Mouse (Mus musculus): Measurements from ENCODE around the gene Ccdc160. TPM values are rescaled to one million over a fixed set of nuclear protein-coding genes. Genes with fewer than 3 reads are reported as not detected.
A peak's percentile ranks its signal among the peaks of the same experiment; 100 is the strongest.

The Ccdc160 gene
- polyA plus RNA-seq, 1 experiment from 2014 or later: 2.4 TPM

DNA sequence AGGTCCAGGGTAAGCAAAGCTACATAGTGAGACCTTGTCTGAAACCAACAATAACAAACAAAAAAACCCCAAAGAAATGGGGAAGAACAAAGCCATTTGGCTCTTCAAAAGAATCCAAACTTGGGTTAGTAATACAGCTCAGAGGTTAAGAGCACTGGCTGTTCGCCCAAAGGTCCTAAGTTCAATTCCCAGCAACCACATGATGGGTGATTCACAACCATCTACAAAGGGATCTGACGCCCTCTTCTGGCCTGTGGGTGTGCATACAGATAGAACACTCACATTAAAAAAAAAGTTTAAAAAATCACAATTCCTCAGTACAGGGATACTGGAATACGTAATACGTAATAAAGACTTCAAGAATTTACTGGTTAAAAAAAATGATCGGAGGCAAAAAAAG is 13.3 kb upstream of the Ccdc160 start:
- Histone ChIP-seq H3K4me3 (no peak overlapping the region), H3K36me3 (no peaks in the 10 kb centered on the region), H3K27me3 (ENCODE audit: insufficient read depth, poor library complexity, severe bottlenecking) (no peaks in the 10 kb centered on the region), H3K9me3 (no peaks in the 10 kb centered on the region), H3K4me1 (no peaks in the 10 kb centered on the region), H3K27ac (no peak overlapping the region)
- no peak for DNase-seq (ENCODE audit: low spot score)
- 79% methylated on average over 5 of the region's 5 CpGs for WGBS

DNA sequence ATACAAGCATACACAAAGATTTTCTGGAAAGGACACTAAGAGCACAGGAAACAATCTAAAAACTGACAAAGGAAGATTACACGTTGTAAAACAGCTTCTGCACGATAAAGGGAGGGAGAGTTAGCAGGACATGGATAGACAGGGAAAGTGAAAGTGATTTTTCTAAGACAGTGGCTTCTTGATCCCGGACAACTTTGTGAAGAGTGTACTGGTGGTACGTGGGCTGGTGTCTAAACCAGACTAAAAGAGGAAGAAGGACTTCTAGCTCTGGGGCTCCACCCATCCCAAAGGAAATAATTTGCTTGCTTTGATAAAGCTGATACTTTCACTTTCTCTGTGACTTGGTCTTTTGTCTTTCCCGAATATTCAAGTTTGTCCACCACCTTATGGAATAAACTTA is 7.1 kb upstream of the Ccdc160 start:
- Histone ChIP-seq H3K9me3 (no peaks in the 10 kb centered on the region), H3K4me1 (no peaks in the 10 kb centered on the region), H3K36me3 (no peaks in the 10 kb centered on the region), H3K27me3 (ENCODE audit: insufficient read depth, poor library complexity, severe bottlenecking) (no peaks in the 10 kb centered on the region), H3K27ac (no peak overlapping the region), H3K4me3 (no peak overlapping the region)
- no peak for DNase-seq (ENCODE audit: low spot score)
- 66% methylated on average over 5 of the region's 5 CpGs for WGBS

DNA sequence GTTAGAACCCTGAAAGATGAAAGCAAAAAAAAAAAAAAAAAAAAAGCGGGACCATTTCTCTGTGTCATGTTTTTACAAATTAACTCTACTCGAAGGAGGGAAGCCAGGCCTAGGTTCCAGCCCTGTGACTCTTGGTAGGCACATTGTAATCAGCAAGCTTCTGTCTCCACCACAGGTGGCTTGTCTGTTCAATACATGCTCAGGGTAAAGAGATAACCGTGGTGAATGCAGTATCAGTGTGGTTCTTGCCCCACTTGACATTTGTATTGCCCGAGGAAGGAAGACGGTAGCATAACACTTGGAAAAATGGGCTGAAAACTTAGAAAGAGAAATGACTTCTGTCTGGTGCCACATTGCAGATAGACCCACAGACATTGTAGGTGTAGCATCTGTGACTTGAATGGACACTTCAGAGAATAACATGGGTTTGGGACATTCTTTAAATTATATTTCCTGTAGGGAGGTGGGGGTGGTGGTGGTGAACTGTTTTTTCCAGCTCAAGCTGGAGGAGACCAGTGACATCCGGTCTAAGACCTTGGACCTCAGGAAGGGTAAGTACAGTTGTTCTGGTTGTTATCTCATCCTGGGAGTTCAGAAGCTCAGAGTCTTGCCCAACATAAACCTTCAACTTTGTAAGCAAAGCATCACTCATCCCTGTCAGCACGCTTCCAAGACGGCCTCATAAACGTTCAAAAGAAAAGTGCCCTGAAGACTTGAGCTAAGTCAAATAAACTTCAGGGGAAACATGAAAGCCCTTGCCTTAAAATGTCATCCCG is 1.1 kb downstream of the Ccdc160 start:
- 38% methylated on average over 10 of the region's 10 CpGs for WGBS
- H3K4me3 ChIP-seq: no peak overlapping the region

DNA sequence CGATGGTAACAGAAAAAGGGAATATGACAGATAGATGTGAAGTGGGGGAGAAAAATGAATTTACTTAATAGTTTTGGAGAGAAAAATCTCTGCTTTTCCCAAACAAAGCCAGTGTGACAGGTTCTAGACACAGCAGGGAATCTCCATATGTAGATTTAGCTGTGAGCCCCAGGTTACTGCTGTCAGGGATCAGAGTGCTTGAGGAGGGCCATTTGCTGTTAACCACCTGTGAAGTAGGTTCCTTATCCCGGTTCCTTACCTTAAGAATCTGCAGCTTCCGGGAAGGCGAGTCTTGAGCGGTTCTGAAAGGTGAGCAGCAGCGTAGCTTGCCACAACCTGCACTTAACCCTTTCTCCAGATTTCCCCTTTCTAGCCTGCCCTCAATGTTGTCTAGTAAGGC is 1.9 kb downstream of the Ccdc160 start:
- no peak for DNase-seq (ENCODE audit: low spot score)
- Histone ChIP-seq H3K9me3 (no peaks in the 10 kb centered on the region), H3K4me3 (no peak overlapping the region), H3K4me1 (0 out of 2 replicates have a peak, but pooled peaks cover 8% of the 10 kb centered on the region), H3K36me3 (no peaks in the 10 kb centered on the region), H3K27ac (no peak overlapping the region), H3K27me3 (ENCODE audit: insufficient read depth, poor library complexity, severe bottlenecking) (no peaks in the 10 kb centered on the region)
- 36% methylated on average over 6 of the region's 6 CpGs for WGBS

More for the DNA sequence above, 1.1 kb downstream of the Ccdc160 start:
- DNase-seq (ENCODE audit: low spot score): no peak
- Histone ChIP-seq H3K4me1 (0 out of 2 replicates have a peak, but pooled peaks cover 8% of the 10 kb centered on the region), H3K9me3 (no peaks in the 10 kb centered on the region), H3K36me3 (no peaks in the 10 kb centered on the region), H3K27ac (no peak overlapping the region), H3K27me3 (ENCODE audit: insufficient read depth, poor library complexity, severe bottlenecking) (no peaks in the 10 kb centered on the region)

DNA sequence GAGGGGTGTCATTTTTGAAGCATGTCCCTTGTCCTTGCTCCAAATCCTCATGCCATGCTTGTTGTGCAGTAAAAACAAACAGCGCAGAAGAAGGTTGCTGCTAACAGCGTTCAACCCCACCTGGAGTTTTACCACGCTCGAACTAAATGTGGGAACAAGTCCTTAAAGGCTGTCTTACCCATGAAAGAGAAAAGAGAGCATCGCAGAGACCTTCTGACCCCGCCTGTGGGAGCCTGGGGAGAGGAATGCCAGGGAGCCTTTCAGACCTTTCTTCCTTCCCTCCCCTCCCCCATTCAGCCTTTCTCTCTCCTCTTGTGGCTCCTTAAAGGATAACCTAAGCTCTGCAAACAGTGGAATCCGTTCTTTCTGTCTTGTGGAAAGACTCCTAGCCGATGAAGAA is 4.8 kb downstream of the Ccdc160 start:
- no peaks in the 10 kb centered on the region for H3K9me3 ChIP-seq
- no peaks in the 10 kb centered on the region for H3K36me3 ChIP-seq
- no peaks in the 10 kb centered on the region for H3K27me3 ChIP-seq (ENCODE audit: insufficient read depth, poor library complexity, severe bottlenecking)
- no peak overlapping the region for H3K27ac ChIP-seq
- no peak for DNase-seq (ENCODE audit: low spot score)
- WGBS: 23% methylated on average over 8 of the region's 8 CpGs
- H3K4me3 ChIP-seq: no peak overlapping the region
- H3K4me1 ChIP-seq: 0 out of 2 replicates have a peak, but pooled peaks cover 7% of the 10 kb centered on the region

DNA sequence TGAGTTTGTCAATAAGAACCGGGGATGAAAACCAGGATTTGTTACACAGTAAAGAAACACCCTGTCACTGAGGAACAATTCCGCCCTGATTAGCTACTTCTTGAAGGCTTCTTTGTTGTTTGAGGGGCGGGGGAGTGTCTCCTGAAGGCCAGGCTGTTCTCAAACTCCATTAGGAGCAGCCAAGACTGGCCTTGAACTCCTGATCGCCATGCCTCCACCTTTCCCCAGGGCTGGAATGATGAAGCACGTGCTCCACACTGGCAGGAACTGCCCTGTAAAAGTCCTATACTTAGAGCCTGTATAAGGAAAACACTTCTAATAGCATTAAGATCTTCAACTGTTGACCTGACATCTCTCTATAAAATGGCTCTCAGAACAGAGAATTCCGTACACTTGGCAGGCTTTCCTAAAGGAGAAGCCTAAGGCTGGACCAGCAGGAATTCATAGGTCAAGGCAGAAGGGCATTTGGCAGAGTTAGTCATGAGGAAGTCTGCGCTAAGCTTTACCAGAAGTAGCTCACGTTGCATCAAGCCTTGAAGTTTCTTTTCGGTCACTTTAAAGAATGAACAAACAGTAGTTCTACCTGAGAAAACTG is 6.1 kb downstream of the Ccdc160 start:
- Histone ChIP-seq H3K27me3 (ENCODE audit: insufficient read depth, poor library complexity, severe bottlenecking) (no peaks in the 10 kb centered on the region), H3K4me1 (0 out of 2 replicates have a peak, but pooled peaks cover 5% of the 10 kb centered on the region), H3K4me3 (no peak overlapping the region), H3K9me3 (no peaks in the 10 kb centered on the region), H3K36me3 (no peaks in the 10 kb centered on the region), H3K27ac (no peak overlapping the region)
- DNase-seq (ENCODE audit: low spot score): no peak
- 68% methylated on average over 9 of the region's 9 CpGs for WGBS

DNA sequence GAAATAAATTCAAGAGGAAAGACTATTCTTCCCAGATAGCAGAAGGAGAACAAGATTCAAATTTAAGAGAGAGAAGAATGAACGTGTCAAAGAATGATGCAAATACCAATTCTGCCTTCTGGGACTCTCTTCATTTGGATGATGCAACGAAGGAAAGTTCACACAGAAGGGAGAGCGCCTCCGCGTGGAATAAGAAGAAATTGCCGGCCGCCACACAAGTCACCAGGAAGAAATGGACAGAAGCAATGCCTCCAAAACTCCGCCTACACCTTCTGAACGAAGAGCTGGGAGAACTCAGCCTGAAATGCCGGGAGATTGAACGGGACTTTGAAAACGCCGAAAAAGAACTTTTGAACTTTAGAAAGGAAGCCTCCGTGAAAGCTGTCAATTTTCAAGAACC is 7.3 kb downstream of the Ccdc160 start:
- DNase-seq (ENCODE audit: low spot score): no peak
- H3K27ac ChIP-seq: no peak overlapping the region
- 58% methylated on average over 14 of the region's 14 CpGs for WGBS
- no peaks in the 10 kb centered on the region for H3K27me3 ChIP-seq (ENCODE audit: insufficient read depth, poor library complexity, severe bottlenecking)
- H3K4me1 ChIP-seq: 0 out of 2 replicates have a peak, but pooled peaks cover 5% of the 10 kb centered on the region
- no peaks in the 10 kb centered on the region for H3K36me3 ChIP-seq
- H3K9me3 ChIP-seq: no peaks in the 10 kb centered on the region
- H3K4me3 ChIP-seq: no peak overlapping the region

DNA sequence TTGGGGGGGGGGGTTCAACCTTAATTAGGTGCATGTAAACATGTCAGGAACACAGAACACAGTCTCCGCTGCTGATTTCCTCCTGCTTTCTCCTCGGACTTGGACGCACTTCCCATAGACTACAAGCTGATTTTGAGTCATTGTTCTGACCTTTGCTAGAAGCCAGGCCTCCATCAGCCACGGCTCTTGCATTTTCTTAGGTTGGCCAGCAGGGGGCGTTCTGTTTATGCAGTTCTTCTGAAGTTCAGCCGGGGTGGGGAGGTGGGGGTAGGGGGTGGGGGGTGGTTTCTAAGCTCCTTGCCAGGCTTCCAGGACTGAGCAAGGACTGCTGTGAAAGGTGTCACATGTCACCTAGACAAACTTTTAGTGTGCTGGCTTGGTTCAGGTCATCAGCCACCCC is 8.6 kb downstream of the Ccdc160 start:
- H3K27ac ChIP-seq: no peak overlapping the region
- H3K4me1 ChIP-seq: 0 out of 2 replicates have a peak, but pooled peaks cover 5% of the 10 kb centered on the region
- H3K27me3 ChIP-seq (ENCODE audit: insufficient read depth, poor library complexity, severe bottlenecking): no peaks in the 10 kb centered on the region
- H3K9me3 ChIP-seq: no peaks in the 10 kb centered on the region
- no peak for DNase-seq (ENCODE audit: low spot score)
- H3K4me3 ChIP-seq: no peak overlapping the region
- 24% methylated on average over 6 of the region's 6 CpGs for WGBS
- H3K36me3 ChIP-seq: no peaks in the 10 kb centered on the region

DNA sequence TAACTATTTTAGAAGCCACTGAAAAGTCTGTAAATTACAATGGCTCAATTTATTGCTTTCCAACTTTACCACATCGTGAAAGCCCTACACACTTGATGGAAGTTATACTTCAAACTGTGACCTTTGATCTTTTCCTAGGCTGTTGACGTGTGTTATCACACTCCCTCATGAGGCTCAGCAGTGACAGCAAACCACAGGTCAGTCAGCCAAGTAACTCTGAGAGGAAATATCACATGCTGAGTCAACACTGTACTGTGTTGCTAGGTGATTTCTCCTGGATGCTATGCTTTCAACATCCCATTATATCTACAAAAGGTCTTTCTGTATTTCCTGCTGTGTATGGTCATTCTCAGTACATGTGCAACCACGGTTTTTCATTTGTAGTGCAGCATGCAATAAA is 28.3 kb downstream of the Ccdc160 start:
- Histone ChIP-seq H3K36me3 (no peaks in the 10 kb centered on the region), H3K4me3 (no peak overlapping the region), H3K4me1 (no peaks in the 10 kb centered on the region), H3K27ac (no peak overlapping the region), H3K9me3 (no peaks in the 10 kb centered on the region), H3K27me3 (ENCODE audit: insufficient read depth, poor library complexity, severe bottlenecking) (no peaks in the 10 kb centered on the region)
- DNase-seq (ENCODE audit: low spot score): no peak
- WGBS: 32% methylated on average over 3 of the region's 3 CpGs

MicroRNAs encoded within 50 kb of the gene (microRNA counts, 519-probe panel; counts per million panel counts)
- microRNA mmu-miR-106a+mmu-miR-17 (10,224 counts per million, percentile 99 among the panel's probes with 10 or more counts), microRNA mmu-miR-18b (not detected), microRNA mmu-miR-363 (not detected)

Small RNA genes within 50 kb of the gene (microRNA-seq; reads per million reads assigned to microRNA genes)
- gene Mir106a: 655 reads per million, percentile 74 among the genes with 10 or more reads in this experiment
- 56.3 reads per million, percentile 44 among the genes with 10 or more reads in this experiment for gene Mir18b
- gene Mir19b-2: 6.6 reads per million, percentile 20 among the genes with 10 or more reads in this experiment
- 367 reads per million, percentile 67 among the genes with 10 or more reads in this experiment for gene Mir20b
- 387 reads per million, percentile 68 among the genes with 10 or more reads in this experiment for gene Mir363
- gene Mir92-2: 205 reads per million, percentile 59 among the genes with 10 or more reads in this experiment

Other genes starting within 250 kb of the Ccdc160 start
- 484 and 654 TPM in 2 replicates for gene Gpc3, start 177.2 kb upstream of the Ccdc160 start, polyA plus RNA-seq (2016; fragmentation: Nextera tagmentation; extraction: Ambion mirVana)
- gene Phf6, start 121.1 kb downstream of the Ccdc160 start, polyA plus RNA-seq (2016; fragmentation: Nextera tagmentation; extraction: Ambion mirVana): 27.4 and 36.6 TPM in 2 replicates
- gene Hprt, start 196.9 kb downstream of the Ccdc160 start, polyA plus RNA-seq (2016; fragmentation: Nextera tagmentation; extraction: Ambion mirVana): 172 and 199 TPM in 2 replicates

Measured in heart, embryonic 10.5 days (tissue).